Mouse (Mus musculus): ENCODE measurements around the gene Procr. TPM values are rescaled to one million over a fixed set of nuclear protein-coding genes. Genes with fewer than 3 reads are reported as not detected.
A peak's percentile ranks its signal among the peaks of the same experiment; 100 is the strongest.

Procr gene
- total and polyA plus RNA-seq, 2 experiments from 2014 or later: 1.1 to 2.6 TPM

DNA sequence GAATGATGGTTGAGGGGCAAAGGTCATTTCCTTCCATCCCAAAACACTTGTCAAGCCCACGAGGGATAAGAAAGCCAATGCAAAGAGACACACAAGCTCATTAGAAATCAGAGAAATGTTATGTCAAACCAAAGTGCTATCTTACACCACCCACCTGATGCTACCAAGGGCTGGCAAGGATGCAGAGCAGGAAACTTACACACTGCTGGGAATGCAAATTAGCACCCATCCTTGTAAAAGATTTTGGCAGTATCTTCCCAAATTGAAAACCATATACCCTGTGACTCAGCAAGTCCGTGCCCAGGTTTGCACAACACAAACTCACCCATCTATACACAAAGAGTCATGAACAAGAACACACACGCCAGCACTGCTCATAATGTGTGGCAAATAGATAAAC is 5.4 kb upstream of the Procr start:
- WGBS: 73% methylated on average over 3 of the region's 3 CpGs

GRCm38 (mm10) chr2:155749394-155749793 is 1.5 kb upstream of the Procr start:
- Histone ChIP-seq H3K27ac (no peak overlapping the region), H3K4me1 (ENCODE audit: insufficient read depth, low read length) (no peaks in the 10 kb centered on the region), H3K9ac (replicated peaks; ENCODE audit: low read length) (no peak overlapping the region), H3K36me3 (ENCODE audit: insufficient read depth, low read length) (no peaks in the 10 kb centered on the region), H3K4me2 (ENCODE audit: low read depth, low read length) (no peak overlapping the region), H3K4me3 (ENCODE audit: low read length) (no peak overlapping the region), H3K9me3 (ENCODE audit: low read length) (no peaks in the 10 kb centered on the region), H3K27me3 (ENCODE audit: insufficient read depth, low read length) (no peaks in the 10 kb centered on the region)
- 83% methylated on average over 4 of the region's 4 CpGs for WGBS
- ATAC-seq (no peak), DNase-seq (ENCODE audit: low spot score) (no peak)
- TF ChIP-seq CTCF (IDR thresholded peaks at IDR 0.05; ENCODE audit: low read depth): no peak

More for the DNA sequence above, 5.4 kb upstream of the Procr start:
- no peak for ATAC-seq
- no peak for TF ChIP-seq CTCF (IDR thresholded peaks at IDR 0.05; ENCODE audit: low read depth)
- Histone ChIP-seq H3K27me3 (ENCODE audit: insufficient read depth, low read length) (no peaks in the 10 kb centered on the region), H3K9me3 (ENCODE audit: low read length) (no peaks in the 10 kb centered on the region), H3K4me1 (ENCODE audit: insufficient read depth, low read length) (no peaks in the 10 kb centered on the region), H3K9ac (replicated peaks; ENCODE audit: low read length) (no peak overlapping the region), H3K4me3 (ENCODE audit: low read length) (no peak overlapping the region), H3K4me2 (ENCODE audit: low read depth, low read length) (no peak overlapping the region), H3K27ac (no peak overlapping the region), H3K36me3 (ENCODE audit: insufficient read depth, low read length) (no peaks in the 10 kb centered on the region)
- no peak for DNase-seq (ENCODE audit: low spot score)

GRCm38 (mm10) chr2:155755746-155756145 is 4.8 kb downstream of the Procr start:
- TF ChIP-seq CTCF (IDR thresholded peaks at IDR 0.05; ENCODE audit: low read depth): peak; percentile 59
- ATAC-seq (no peak), DNase-seq (ENCODE audit: low spot score) (peak; percentile 39)
- Histone ChIP-seq H3K9me3 (ENCODE audit: low read length) (no peaks in the 10 kb centered on the region), H3K36me3 (ENCODE audit: insufficient read depth, low read length) (no peaks in the 10 kb centered on the region), H3K27me3 (ENCODE audit: insufficient read depth, low read length) (no peaks in the 10 kb centered on the region), H3K4me1 (ENCODE audit: insufficient read depth, low read length) (no peaks in the 10 kb centered on the region), H3K9ac (replicated peaks; ENCODE audit: low read length) (no peak overlapping the region), H3K4me2 (ENCODE audit: low read depth, low read length) (no peak overlapping the region), H3K27ac (no peak overlapping the region), H3K4me3 (ENCODE audit: low read length) (no peak overlapping the region)
- WGBS: 0% methylated on average over 1 of the region's 1 CpGs

DNA sequence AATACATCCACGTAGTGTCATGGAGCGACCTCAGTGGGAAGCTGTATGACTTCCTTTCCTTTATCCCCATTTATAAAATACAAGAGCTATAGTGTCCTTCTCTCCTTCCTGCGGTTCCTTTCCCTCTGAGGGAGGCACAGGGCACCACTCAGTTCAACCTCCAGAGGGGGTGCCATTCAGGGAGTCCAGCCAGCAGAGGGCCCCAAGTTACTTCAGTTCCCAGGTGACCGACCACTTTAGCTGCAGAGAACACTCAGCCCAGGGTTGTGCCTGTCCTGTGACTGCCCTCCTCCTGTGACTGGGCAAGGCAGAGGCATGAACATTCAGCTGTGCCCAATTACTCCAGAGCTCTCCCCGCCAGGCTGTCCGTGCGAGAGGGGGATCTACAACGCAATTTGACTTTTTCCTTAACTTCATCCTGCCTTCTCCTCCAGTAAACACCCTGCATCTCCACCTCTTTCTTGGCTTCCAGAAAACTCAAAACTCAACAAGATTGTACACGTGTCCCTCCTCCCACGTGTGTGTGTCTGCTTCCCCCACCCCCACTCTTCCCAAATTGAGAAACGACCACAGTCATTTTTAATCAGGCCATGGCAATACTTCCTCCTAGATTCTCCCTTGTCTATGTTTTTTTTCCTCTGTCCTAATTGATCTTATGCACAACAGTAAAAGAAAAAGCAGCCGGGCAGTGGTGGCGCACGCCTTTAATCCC is 6.1 kb downstream of the Procr start:
- no peak for DNase-seq (ENCODE audit: low spot score)
- WGBS: 60% methylated on average over 14 of the region's 14 CpGs
- no peak overlapping the region for H3K4me2 ChIP-seq (ENCODE audit: low read depth, low read length)
- no peak overlapping the region for H3K9ac ChIP-seq (replicated peaks; ENCODE audit: low read length)
- TF ChIP-seq CTCF (IDR thresholded peaks at IDR 0.05; ENCODE audit: low read depth): peak; percentile 43
- ATAC-seq: no peak
- no peak overlapping the region for H3K4me3 ChIP-seq (ENCODE audit: low read length)
- no peaks in the 10 kb centered on the region for H3K36me3 ChIP-seq (ENCODE audit: insufficient read depth, low read length)
- no peaks in the 10 kb centered on the region for H3K9me3 ChIP-seq (ENCODE audit: low read length)
- no peaks in the 10 kb centered on the region for H3K4me1 ChIP-seq (ENCODE audit: insufficient read depth, low read length)
- H3K27ac ChIP-seq: no peak overlapping the region
- H3K27me3 ChIP-seq (ENCODE audit: insufficient read depth, low read length): no peaks in the 10 kb centered on the region

DNA sequence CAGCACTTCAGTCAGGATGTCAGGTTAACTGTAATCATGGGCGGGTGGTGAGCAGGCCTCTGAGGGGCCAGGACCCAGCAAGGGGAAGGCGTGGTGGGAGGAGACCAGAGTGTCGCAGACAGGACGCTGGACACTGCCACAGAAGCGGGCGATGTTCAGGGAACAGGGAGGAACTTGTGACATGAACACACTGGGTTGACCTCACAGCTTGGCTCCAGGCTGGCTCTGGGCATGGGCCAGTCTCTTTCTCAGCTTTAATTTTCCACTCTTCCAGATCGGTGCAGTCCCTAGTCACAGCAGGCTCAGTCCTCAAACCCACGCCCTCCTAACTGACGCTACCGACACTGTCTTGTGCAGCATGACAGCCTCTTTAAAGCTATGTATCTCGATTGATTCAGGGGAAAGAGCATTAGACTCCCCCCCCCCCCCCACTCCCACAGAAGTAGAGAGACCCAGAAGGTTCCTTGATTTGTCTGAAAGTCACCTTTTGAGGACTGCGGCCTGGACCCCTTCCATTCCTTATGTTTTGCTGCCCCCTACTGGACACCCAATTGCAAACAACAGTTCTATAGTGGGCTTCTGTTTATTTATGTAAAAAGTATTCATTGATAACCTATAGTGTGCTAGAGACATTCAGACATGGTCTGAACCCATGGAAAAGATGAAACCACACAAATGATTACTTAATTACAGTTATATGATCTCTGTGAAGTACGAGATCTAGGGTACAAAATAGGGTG is 13.9 kb downstream of the Procr start:
- no peak overlapping the region for H3K27ac ChIP-seq
- peak; percentile 89 for DNase-seq (ENCODE audit: low spot score)
- no peaks in the 10 kb centered on the region for H3K4me1 ChIP-seq (ENCODE audit: insufficient read depth, low read length)
- H3K9ac ChIP-seq (replicated peaks; ENCODE audit: low read length): no peak overlapping the region
- WGBS: 46% methylated on average over 13 of the region's 13 CpGs
- no peaks in the 10 kb centered on the region for H3K27me3 ChIP-seq (ENCODE audit: insufficient read depth, low read length)
- H3K4me3 ChIP-seq (ENCODE audit: low read length): no peak overlapping the region
- no peaks in the 10 kb centered on the region for H3K36me3 ChIP-seq (ENCODE audit: insufficient read depth, low read length)
- peak; percentile 87 for TF ChIP-seq CTCF (IDR thresholded peaks at IDR 0.05; ENCODE audit: low read depth)
- H3K9me3 ChIP-seq (ENCODE audit: low read length): no peaks in the 10 kb centered on the region
- peak; percentile 79 for ATAC-seq
- H3K4me2 ChIP-seq (ENCODE audit: low read depth, low read length): no peak overlapping the region

- 61% methylated on average over 4 of the region's 4 CpGs for WGBS
- Histone ChIP-seq H3K4me1 (ENCODE audit: insufficient read depth, low read length) (peaks cover 5% of the 10 kb centered on the region; the same call in 1 of the 2 replicates), H3K9ac (replicated peaks; ENCODE audit: low read length) (no peak overlapping the region), H3K27ac (no peak overlapping the region), H3K36me3 (ENCODE audit: insufficient read depth, low read length) (no peaks in the 10 kb centered on the region), H3K9me3 (ENCODE audit: low read length) (no peaks in the 10 kb centered on the region), H3K27me3 (ENCODE audit: insufficient read depth, low read length) (no peaks in the 10 kb centered on the region), H3K4me3 (ENCODE audit: low read length) (no peak overlapping the region), H3K4me2 (ENCODE audit: low read depth, low read length) (no peak overlapping the region)
- no peak for ATAC-seq
- TF ChIP-seq CTCF (IDR thresholded peaks at IDR 0.05; ENCODE audit: low read depth): no peak
- no peak for DNase-seq (ENCODE audit: low spot score)
Observed at GRCm38 (mm10) chr2:155773664-155774063, 22.7 kb downstream of the Procr start.
